Mouse (Mus musculus): Measurements from ENCODE around the gene Pitx1. TPM values are rescaled to one million over a fixed set of nuclear protein-coding genes. Genes with fewer than 3 reads are reported as not detected.

Gene Pitx1
- 0.09 TPM in 1 of 2 replicates, not detected in the other for polyA plus RNA-seq (2014; fragmentation: Nextera tagmentation; extraction: Ambion mirVana)

DNA sequence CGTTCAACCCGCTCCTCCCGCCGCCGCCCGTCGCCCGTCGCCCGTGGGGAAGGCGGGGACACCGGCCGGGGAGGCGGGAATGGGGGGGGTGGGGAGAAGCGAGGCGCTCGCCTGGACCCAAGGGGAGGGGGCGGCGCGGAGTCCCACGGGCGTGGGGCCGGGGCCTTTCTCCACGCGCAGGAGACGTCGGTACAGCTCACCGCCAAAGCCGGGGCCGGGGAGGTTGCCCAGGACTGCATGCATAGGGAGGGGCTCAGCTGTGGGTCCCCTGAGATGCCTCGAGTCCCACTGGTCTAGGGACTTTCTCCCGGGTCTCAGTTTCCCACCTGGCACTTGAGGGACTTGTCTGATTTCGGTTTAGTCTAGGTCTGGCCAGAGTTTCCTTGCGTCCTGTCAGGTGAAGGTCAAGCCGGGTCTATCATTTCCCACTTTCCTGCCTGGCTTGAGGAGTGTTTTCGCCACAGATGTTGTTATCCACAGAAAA is at the start of gene Pitx1:
Pitx1 (minus strand) TSS at position 51 of the 484 bp plus-strand sequence.
- no peak within 1 kb of the TSS for H3K4me2 ChIP-seq (ENCODE audit: low read length)
- no peak within 1 kb of the TSS for H3K27ac ChIP-seq (replicated peaks in 1 of 2; ENCODE audit: control insufficient read depth in 1 of 2, insufficient read depth in 1 of 2, low read depth in 2 of 2, low read length in 2 of 2)
- ATAC-seq (ENCODE audit: insufficient number of reproducible peaks, insufficient read depth, low FRiP score, low read depth), result no peak
- no peaks in the 10 kb centered on the region for H3K36me3 ChIP-seq (ENCODE audit: control insufficient read depth, insufficient read depth, low read length)
- H3K9me3 ChIP-seq (ENCODE audit: control insufficient read depth, low read length), result no peaks in the 10 kb centered on the region
- peaks cover 2 to 9% of the 10 kb centered on the region in 2 experiments; a peak in 2 of 4 replicates for H3K4me1 ChIP-seq (ENCODE audit: control insufficient read depth in 2 of 2, insufficient read depth in 2 of 2, low read length in 2 of 2)
- peaks cover 95% of the 10 kb centered on the region for H3K27me3 ChIP-seq (ENCODE audit: control insufficient read depth, insufficient read depth, low read length)
- H3K4me3 ChIP-seq (ENCODE audit: control insufficient read depth in 1 of 2, insufficient read depth in 1 of 2, low read depth in 1 of 2, low read length in 2 of 2), result peak within 1 kb of the TSS in 1 of 2 experiments; percentile 22; a peak in 1 of 4 replicates
- WGBS, result 2% methylated on average over 30 of the region's 36 CpGs
- H3K9ac ChIP-seq (ENCODE audit: low read length), result no peak within 1 kb of the TSS

DNA sequence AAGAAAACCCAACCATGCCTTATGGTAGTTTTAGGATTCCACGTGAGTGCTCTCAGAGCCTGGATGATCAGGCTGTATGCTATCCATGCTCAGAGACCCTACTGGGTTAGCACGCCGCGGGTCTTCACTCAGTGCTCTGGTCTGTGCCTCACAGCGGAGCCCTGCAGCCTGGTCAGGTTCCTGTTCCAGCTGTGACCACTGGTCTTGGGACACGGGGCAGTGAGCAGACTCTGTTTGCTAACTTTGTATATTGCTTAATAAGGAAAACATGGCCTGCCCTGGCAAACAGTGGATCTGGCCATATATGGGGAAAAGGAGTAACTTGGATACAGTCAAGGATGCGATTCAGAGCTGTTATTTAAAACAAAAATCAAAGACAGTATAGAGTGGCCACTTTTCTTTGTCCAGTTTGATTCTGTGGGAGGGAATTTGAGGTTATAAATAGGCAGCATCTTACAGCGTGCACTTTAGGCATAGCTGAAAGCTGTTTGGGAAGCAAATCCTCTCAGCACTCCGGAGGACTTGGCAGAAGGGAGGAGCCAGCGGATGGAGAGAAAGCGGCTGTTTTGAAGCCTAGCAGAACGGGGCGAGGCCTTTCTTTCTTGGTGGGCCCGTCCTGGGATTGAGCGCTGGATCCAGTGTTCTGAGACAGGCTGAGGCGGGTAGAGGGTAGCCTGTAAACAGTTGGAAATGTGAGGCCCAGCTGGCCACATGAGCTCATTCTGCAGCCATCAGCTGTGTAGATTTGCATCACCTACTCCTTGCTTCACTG is 45.6 kb upstream of the Pitx1 start:
- H3K27ac ChIP-seq (replicated peaks in 1 of 2; ENCODE audit: control insufficient read depth in 1 of 2, insufficient read depth in 1 of 2, low read depth in 2 of 2, low read length in 2 of 2), result no peak overlapping the region
- H3K4me3 ChIP-seq (ENCODE audit: control insufficient read depth in 1 of 2, insufficient read depth in 1 of 2, low read depth in 1 of 2, low read length in 2 of 2), result no peak overlapping the region
- 38% methylated on average over 16 of the region's 16 CpGs for WGBS
- no peaks in the 10 kb centered on the region for H3K27me3 ChIP-seq (ENCODE audit: control insufficient read depth, insufficient read depth, low read length)
- no peak overlapping the region; the same call in 1 of the 2 replicates for H3K9ac ChIP-seq (ENCODE audit: low read length)
- peak overlapping the region; percentile 5; the same call in 1 of the 2 replicates for H3K4me2 ChIP-seq (ENCODE audit: low read length)
- peaks cover 10 to 15% of the 10 kb centered on the region in 2 experiments for H3K4me1 ChIP-seq (ENCODE audit: control insufficient read depth in 2 of 2, insufficient read depth in 2 of 2, low read length in 2 of 2)
- 0 out of 2 replicates have a peak, but pooled peaks have one; percentile 27 for ATAC-seq (ENCODE audit: insufficient number of reproducible peaks, insufficient read depth, low FRiP score, low read depth)
- no peaks in the 10 kb centered on the region for H3K9me3 ChIP-seq (ENCODE audit: control insufficient read depth, low read length)
- H3K36me3 ChIP-seq (ENCODE audit: control insufficient read depth, insufficient read depth, low read length), result no peaks in the 10 kb centered on the region

DNA sequence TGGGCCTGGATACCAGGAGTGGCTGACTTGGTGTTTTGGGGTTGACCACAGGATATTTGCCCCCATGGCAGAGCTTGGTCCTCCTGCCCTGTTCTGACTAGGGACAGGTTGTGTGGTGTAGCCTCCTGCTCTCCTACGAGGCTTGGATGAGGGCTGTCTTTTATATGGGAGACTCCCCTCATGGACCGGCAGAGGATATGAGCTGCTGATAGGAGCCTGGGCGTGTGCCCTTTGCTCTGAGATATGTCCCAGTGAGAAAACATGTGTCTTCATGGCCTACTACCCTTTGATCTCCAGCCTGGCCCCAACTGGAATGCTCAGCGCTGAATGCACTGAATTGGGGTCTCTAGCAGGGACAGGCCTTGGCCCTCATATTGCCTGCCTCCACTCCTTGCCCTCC is 42.4 kb upstream of the Pitx1 start:
- no peak overlapping the region for H3K27ac ChIP-seq (replicated peaks in 1 of 2; ENCODE audit: control insufficient read depth in 1 of 2, insufficient read depth in 1 of 2, low read depth in 2 of 2, low read length in 2 of 2)
- no peak for ATAC-seq (ENCODE audit: insufficient number of reproducible peaks, insufficient read depth, low FRiP score, low read depth)
- no peak overlapping the region for H3K4me2 ChIP-seq (ENCODE audit: low read length)
- peaks cover 10 to 15% of the 10 kb centered on the region in 2 experiments for H3K4me1 ChIP-seq (ENCODE audit: control insufficient read depth in 2 of 2, insufficient read depth in 2 of 2, low read length in 2 of 2)
- H3K9me3 ChIP-seq (ENCODE audit: control insufficient read depth, low read length), result no peaks in the 10 kb centered on the region
- H3K4me3 ChIP-seq (ENCODE audit: control insufficient read depth in 1 of 2, insufficient read depth in 1 of 2, low read depth in 1 of 2, low read length in 2 of 2), result no peak overlapping the region
- no peaks in the 10 kb centered on the region for H3K36me3 ChIP-seq (ENCODE audit: control insufficient read depth, insufficient read depth, low read length)
- H3K27me3 ChIP-seq (ENCODE audit: control insufficient read depth, insufficient read depth, low read length), result no peaks in the 10 kb centered on the region
- H3K9ac ChIP-seq (ENCODE audit: low read length), result no peak overlapping the region
- WGBS, result 55% methylated on average over 4 of the region's 4 CpGs

DNA sequence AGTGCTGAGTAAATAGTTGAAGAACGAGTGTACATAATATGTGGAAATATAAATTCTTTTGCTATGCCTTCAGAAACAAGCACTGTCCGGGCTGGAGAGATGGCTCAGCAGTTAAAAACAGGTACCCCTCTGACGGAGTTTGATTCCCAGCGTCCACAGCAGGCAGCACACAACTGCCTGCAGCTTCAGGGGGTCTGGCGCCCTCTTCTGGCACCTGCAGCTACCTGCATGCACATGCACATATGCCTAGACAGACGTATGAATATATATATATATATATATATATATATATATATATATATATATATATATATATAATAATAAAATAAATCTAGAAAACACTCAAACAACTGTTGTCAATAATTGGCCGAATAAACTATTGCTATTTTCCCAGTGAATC is 35.4 kb upstream of the Pitx1 start:
- ATAC-seq (ENCODE audit: insufficient number of reproducible peaks, insufficient read depth, low FRiP score, low read depth), result no peak
- Histone ChIP-seq H3K4me2 (ENCODE audit: low read length) (no peak overlapping the region), H3K4me3 (ENCODE audit: control insufficient read depth in 1 of 2, insufficient read depth in 1 of 2, low read depth in 1 of 2, low read length in 2 of 2) (no peak overlapping the region), H3K27me3 (ENCODE audit: control insufficient read depth, insufficient read depth, low read length) (peaks cover 4% of the 10 kb centered on the region; the same call in 1 of the 2 replicates), H3K9me3 (ENCODE audit: control insufficient read depth, low read length) (no peaks in the 10 kb centered on the region), H3K27ac (replicated peaks in 1 of 2; ENCODE audit: control insufficient read depth in 1 of 2, insufficient read depth in 1 of 2, low read depth in 2 of 2, low read length in 2 of 2) (no peak overlapping the region), H3K36me3 (ENCODE audit: control insufficient read depth, insufficient read depth, low read length) (no peaks in the 10 kb centered on the region), H3K9ac (ENCODE audit: low read length) (no peak overlapping the region), H3K4me1 (ENCODE audit: control insufficient read depth in 2 of 2, insufficient read depth in 2 of 2, low read length in 2 of 2) (peaks cover 0 to 4% of the 10 kb centered on the region in 2 experiments; a peak in 1 of 4 replicates)
- WGBS, result 74% methylated on average over 7 of the region's 7 CpGs

DNA sequence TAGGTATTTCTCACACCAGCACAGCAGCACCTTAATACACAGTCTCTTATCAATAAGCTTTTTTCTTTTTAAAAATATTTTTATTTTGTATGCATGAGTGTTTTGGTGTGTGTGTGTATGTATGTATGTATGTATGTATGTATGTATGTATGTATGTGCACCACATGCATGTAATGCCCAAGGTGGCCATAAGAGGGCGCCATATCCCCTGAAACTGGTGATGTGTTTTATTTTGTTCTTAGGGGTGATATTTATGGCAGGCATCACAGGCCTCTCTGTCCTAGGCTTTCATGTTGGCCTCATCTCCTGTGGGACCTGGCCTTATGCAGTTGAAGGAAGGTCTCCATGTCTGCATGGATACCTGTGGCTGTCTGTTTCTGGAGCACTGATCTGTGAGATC is 34.0 kb upstream of the Pitx1 start:
- Histone ChIP-seq H3K4me2 (ENCODE audit: low read length) (no peak overlapping the region), H3K4me1 (ENCODE audit: control insufficient read depth in 2 of 2, insufficient read depth in 2 of 2, low read length in 2 of 2) (peaks cover 0 to 4% of the 10 kb centered on the region in 2 experiments; a peak in 1 of 4 replicates), H3K4me3 (ENCODE audit: control insufficient read depth in 1 of 2, insufficient read depth in 1 of 2, low read depth in 1 of 2, low read length in 2 of 2) (no peak overlapping the region), H3K27me3 (ENCODE audit: control insufficient read depth, insufficient read depth, low read length) (peaks cover 4% of the 10 kb centered on the region; the same call in 1 of the 2 replicates), H3K36me3 (ENCODE audit: control insufficient read depth, insufficient read depth, low read length) (no peaks in the 10 kb centered on the region), H3K27ac (replicated peaks in 1 of 2; ENCODE audit: control insufficient read depth in 1 of 2, insufficient read depth in 1 of 2, low read depth in 2 of 2, low read length in 2 of 2) (no peak overlapping the region), H3K9ac (ENCODE audit: low read length) (no peak overlapping the region), H3K9me3 (ENCODE audit: control insufficient read depth, low read length) (no peaks in the 10 kb centered on the region)
- 79% methylated on average over 1 of the region's 1 CpGs for WGBS
- ATAC-seq (ENCODE audit: insufficient number of reproducible peaks, insufficient read depth, low FRiP score, low read depth), result no peak

DNA sequence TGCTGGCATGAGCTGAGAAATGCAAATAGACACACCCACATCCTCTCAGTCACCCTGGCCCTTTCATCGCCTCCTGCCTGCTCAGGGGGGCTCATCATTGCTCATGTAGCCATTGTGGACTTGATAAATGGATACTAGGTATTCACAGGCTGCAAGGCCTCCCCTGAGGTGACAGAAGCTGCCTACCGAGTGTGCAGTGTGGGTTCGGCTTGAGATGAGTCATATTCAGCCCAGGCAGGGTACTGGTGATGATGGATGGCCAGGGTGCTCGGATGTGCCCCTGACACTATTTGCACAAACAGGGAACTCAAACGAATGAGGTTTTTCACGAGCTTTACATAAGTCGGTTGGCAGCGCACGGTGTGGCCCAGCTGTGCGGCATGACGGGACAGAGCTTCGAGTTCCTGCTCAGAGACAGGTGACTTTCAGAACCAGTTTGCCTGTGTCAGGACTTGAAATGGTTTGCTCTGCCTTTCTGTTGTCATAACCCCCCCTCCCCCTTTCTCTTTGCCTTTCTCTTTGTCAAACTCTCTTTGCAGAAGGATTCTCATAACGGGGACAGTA is 31.6 kb upstream of the Pitx1 start:
- Histone ChIP-seq H3K4me3 (ENCODE audit: control insufficient read depth in 1 of 2, insufficient read depth in 1 of 2, low read depth in 1 of 2, low read length in 2 of 2) (no peak overlapping the region), H3K27me3 (ENCODE audit: control insufficient read depth, insufficient read depth, low read length) (peaks cover 2% of the 10 kb centered on the region; the same call in 1 of the 2 replicates), H3K4me2 (ENCODE audit: low read length) (no peak overlapping the region), H3K9me3 (ENCODE audit: control insufficient read depth, low read length) (no peaks in the 10 kb centered on the region), H3K36me3 (ENCODE audit: control insufficient read depth, insufficient read depth, low read length) (no peaks in the 10 kb centered on the region), H3K27ac (replicated peaks in 1 of 2; ENCODE audit: control insufficient read depth in 1 of 2, insufficient read depth in 1 of 2, low read depth in 2 of 2, low read length in 2 of 2) (no peak overlapping the region), H3K9ac (ENCODE audit: low read length) (no peak overlapping the region), H3K4me1 (ENCODE audit: control insufficient read depth in 2 of 2, insufficient read depth in 2 of 2, low read length in 2 of 2) (peaks cover 0 to 4% of the 10 kb centered on the region in 2 experiments; a peak in 1 of 4 replicates)
- ATAC-seq (ENCODE audit: insufficient number of reproducible peaks, insufficient read depth, low FRiP score, low read depth), result no peak
- WGBS, result 61% methylated on average over 13 of the region's 13 CpGs

DNA sequence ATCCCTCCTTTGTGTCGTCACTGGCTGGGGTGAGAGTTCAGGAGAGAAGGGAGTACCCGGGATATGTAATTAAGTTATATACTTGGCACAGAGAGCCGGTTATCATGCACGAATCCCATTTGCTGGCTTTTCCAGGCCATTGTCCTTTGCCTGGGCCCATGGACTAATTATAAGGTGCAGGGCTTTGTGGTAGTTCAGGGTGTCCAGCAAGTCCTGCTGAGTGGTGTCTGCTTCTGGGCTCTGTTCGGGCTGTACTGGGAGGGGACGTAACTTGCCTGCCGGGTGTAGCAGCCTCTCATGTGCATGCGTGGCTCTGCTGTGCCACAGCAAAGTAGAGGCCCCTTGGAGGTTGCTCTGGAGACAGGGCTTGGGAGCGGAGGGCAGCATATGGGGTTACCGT is 24.5 kb upstream of the Pitx1 start:
- H3K4me3 ChIP-seq (ENCODE audit: control insufficient read depth in 1 of 2, insufficient read depth in 1 of 2, low read depth in 1 of 2, low read length in 2 of 2), result no peak overlapping the region
- no peaks in the 10 kb centered on the region for H3K4me1 ChIP-seq (ENCODE audit: control insufficient read depth in 2 of 2, insufficient read depth in 2 of 2, low read length in 2 of 2)
- H3K27ac ChIP-seq (replicated peaks in 1 of 2; ENCODE audit: control insufficient read depth in 1 of 2, insufficient read depth in 1 of 2, low read depth in 2 of 2, low read length in 2 of 2), result no peak overlapping the region
- no peaks in the 10 kb centered on the region for H3K36me3 ChIP-seq (ENCODE audit: control insufficient read depth, insufficient read depth, low read length)
- H3K4me2 ChIP-seq (ENCODE audit: low read length), result no peak overlapping the region
- H3K9me3 ChIP-seq (ENCODE audit: control insufficient read depth, low read length), result no peaks in the 10 kb centered on the region
- no peak overlapping the region for H3K9ac ChIP-seq (ENCODE audit: low read length)
- no peak for ATAC-seq (ENCODE audit: insufficient number of reproducible peaks, insufficient read depth, low FRiP score, low read depth)
- WGBS, result 75% methylated on average over 10 of the region's 10 CpGs
- peaks cover 9% of the 10 kb centered on the region for H3K27me3 ChIP-seq (ENCODE audit: control insufficient read depth, insufficient read depth, low read length)

Data from heart, embryonic 14.5 days (tissue).